ENCODE assay signal across 9 mouse cellular contexts in the genomic region with DNA sequence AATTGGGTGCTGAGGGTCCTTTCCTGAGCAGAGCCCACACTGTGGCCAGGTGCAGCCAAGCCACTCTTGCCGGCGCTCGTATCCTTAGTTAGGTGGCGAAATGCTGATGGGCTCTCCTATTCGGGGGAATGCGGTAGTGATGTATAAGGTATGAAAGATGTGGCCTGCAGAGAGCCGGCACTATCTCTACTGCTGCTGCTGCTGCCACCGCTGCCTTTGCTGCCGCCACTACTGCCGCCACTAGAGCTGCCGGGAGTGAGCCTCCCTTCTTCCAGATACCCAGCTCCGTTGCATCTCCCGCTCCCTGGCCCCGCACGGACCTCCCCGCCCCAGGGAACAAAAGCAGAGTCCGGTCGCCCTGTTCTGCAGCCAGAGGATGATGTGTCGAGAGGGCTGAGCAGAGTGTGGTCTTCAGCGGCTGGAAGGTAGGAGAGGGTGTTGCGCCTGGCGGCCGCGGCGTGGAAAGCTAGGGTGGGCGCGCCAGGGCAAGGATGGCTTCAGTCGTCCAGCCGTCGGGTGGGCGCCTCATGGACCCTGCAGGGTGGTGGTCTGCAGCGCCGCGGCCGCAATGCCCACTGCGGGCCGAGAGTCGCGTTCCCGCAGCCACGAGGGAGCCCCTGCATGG. TPM values are rescaled to one million over a fixed set of nuclear protein-coding genes. Genes with fewer than 3 reads are reported as not detected.
A peak's percentile ranks its signal among the peaks of the same experiment; 100 is the strongest.
DNase-seq lines count a peak whose midpoint lies in the region; ATAC-seq lines count a peak whose summit lies in the region.
"Had no signal": no experiment of that assay in that cellular context is flagged by ENCODE, and none has a peak within 500 bp of the region (broad histone marks: within the 10 kb centered on the region; RNA-seq: fewer than 3 reads in every experiment).

Gene Dab1, plus strand, starts transcription at position 39 of the 625 bp plus-strand sequence.

- peaks cover 45% of the 10 kb centered on the region for H3K27me3 ChIP-seq in heart, embryonic 16.5 days (ENCODE audit: control insufficient read depth, insufficient read depth, low read length)
- peaks cover 60% of the 10 kb centered on the region for H3K27me3 ChIP-seq in hindbrain, embryonic 13.5 days
- H3K27me3 ChIP-seq in limb, embryonic 11.5 days (ENCODE audit: control insufficient read depth, insufficient read depth, low read length): peaks cover 47% of the 10 kb centered on the region

- peak within 1 kb of the TSS; percentile 17 for H3K4me3 ChIP-seq in heart, embryonic 16.5 days (ENCODE audit: low read length)
- H3K4me3 ChIP-seq in hindbrain, embryonic 13.5 days: peak within 1 kb of the TSS; percentile 51
- H3K4me3 ChIP-seq in limb, embryonic 11.5 days (ENCODE audit: low read depth, low read length): peak within 1 kb of the TSS; percentile 31

- under 1% methylated on average over 41 of the region's 41 CpGs for WGBS in heart, embryonic 16.5 days
- under 1% methylated on average over 41 of the region's 41 CpGs for whole genome bisulfite sequencing in hindbrain, embryonic 13.5 days
- WGBS in limb, embryonic 11.5 days: under 1% methylated on average over 41 of the region's 41 CpGs

- H3K36me3 ChIP-seq in heart, embryonic 16.5 days (ENCODE audit: control insufficient read depth, insufficient read depth): no peaks in the 10 kb centered on the region
- H3K36me3 ChIP-seq in hindbrain, embryonic 13.5 days: no peaks in the 10 kb centered on the region
- no peaks in the 10 kb centered on the region for H3K36me3 ChIP-seq in limb, embryonic 11.5 days (ENCODE audit: control insufficient read depth, insufficient read depth, low read length)

- ATAC-seq in heart, embryonic 16.5 days (replicated peaks; ENCODE audit: extremely low read depth, insufficient read depth, low FRiP score): no peak
- ATAC-seq in hindbrain, embryonic 13.5 days (ENCODE audit: low FRiP score): peak; percentile 71
- peak; percentile 26; the same call in 1 of the 2 replicates for ATAC-seq in limb, embryonic 11.5 days (ENCODE audit: insufficient number of reproducible peaks, low FRiP score, low TSS enrichment, low read depth)

- peak within 1 kb of the TSS; percentile 46 for H3K4me2 ChIP-seq in heart, embryonic 16.5 days (ENCODE audit: low read depth, low read length)
- H3K4me2 ChIP-seq in hindbrain, embryonic 13.5 days: peak within 1 kb of the TSS; percentile 76
- peak within 1 kb of the TSS; percentile 61 for H3K4me2 ChIP-seq in limb, embryonic 11.5 days (ENCODE audit: low read depth, severe bottlenecking)

- DNase-seq in heart, postnatal 4 days: no peak
- DNase-seq in embryo, embryonic 10.5 days (ENCODE audit: low spot score): peak; percentile 52
- peak; percentile 37 for DNase-seq in limb, embryonic 11.5 days (ENCODE audit: low spot score)
- peak; percentile 83 for DNase-seq in right cerebral cortex, postnatal 25 days
- no peak for DNase-seq in urinary bladder, postnatal 25 days (ENCODE audit: low spot score)
- DNase-seq in kidney, postnatal 36 days: no peak

- H3K27ac ChIP-seq in heart, embryonic 16.5 days (ENCODE audit: low read length): no peak within 1 kb of the TSS
- peak within 1 kb of the TSS; percentile 79 for H3K27ac ChIP-seq in hindbrain, embryonic 13.5 days
- H3K27ac ChIP-seq in limb, embryonic 11.5 days (replicated peaks; ENCODE audit: low read depth, low read length): no peak within 1 kb of the TSS
- H3K27ac ChIP-seq: liver, embryonic 14.5 days had no signal

- H3K9ac ChIP-seq in heart, embryonic 16.5 days (ENCODE audit: low read length): no peak within 1 kb of the TSS
- peak within 1 kb of the TSS; percentile 71 for H3K9ac ChIP-seq in hindbrain, embryonic 13.5 days
- H3K9ac ChIP-seq in limb, embryonic 11.5 days (ENCODE audit: low read length): no peak within 1 kb of the TSS
- H3K9ac ChIP-seq: liver, embryonic 14.5 days had no signal

- H3K4me1 ChIP-seq in heart, embryonic 16.5 days (ENCODE audit: control insufficient read depth, insufficient read depth, low read length): no peaks in the 10 kb centered on the region
- H3K4me1 ChIP-seq in hindbrain, embryonic 13.5 days (replicated peaks): peaks cover 28% of the 10 kb centered on the region
- H3K4me1 ChIP-seq in limb, embryonic 11.5 days (ENCODE audit: control insufficient read depth, insufficient read depth, low read length): no peaks in the 10 kb centered on the region; the same call in 1 of the 2 replicates

- H3K9me3 ChIP-seq in heart, embryonic 16.5 days (replicated peaks; ENCODE audit: control insufficient read depth, low read length): no peaks in the 10 kb centered on the region
- H3K9me3 ChIP-seq in hindbrain, embryonic 13.5 days: no peaks in the 10 kb centered on the region
- H3K9me3 ChIP-seq in limb, embryonic 11.5 days (ENCODE audit: control insufficient read depth, low read length): no peaks in the 10 kb centered on the region

RNA-seq across cellular contexts. Expression of gene Dab1, which starts in this region (rescaled TPM):
- 0.59 and 0.85 TPM in 2 replicates for polyA plus RNA-seq in heart, embryonic 16.5 days (2015; fragmentation: Nextera tagmentation; extraction: Ambion mirVana)
- under 1 TPM; 0.29 to 0.67 TPM for total RNA-seq in heart, postnatal 4 days (2021)
- polyA plus RNA-seq in hindbrain, embryonic 13.5 days (2015; fragmentation: Nextera tagmentation; extraction: Ambion mirVana): 69.6 and 73.5 TPM in 2 replicates
- polyA plus RNA-seq in limb, embryonic 11.5 days (2014; fragmentation: Nextera tagmentation; extraction: Ambion mirVana): 14.4 and 17.1 TPM in 2 replicates

Comparison
In these comparisons a context has a peak if more than half of its experiments do, and no peak if none do; other contexts are left out.
1. DNase-seq: peak in embryo, embryonic 10.5 days (single experiment), limb, embryonic 11.5 days (single experiment) and right cerebral cortex, postnatal 25 days (single experiment); none in heart, postnatal 4 days (single experiment), urinary bladder, postnatal 25 days (single experiment) and kidney, postnatal 36 days (0 of 2).
2. Peak in every context shown above with its lines, with median percentiles within 50 percentile points of each other: H3K4me2 ChIP-seq and H3K4me3 ChIP-seq.